Mouse (Mus musculus) midbrain, embryonic 14.5 days (tissue): ENCODE data around the gene Csrp1. TPM values are rescaled to one million over a fixed set of nuclear protein-coding genes. Genes with fewer than 3 reads are reported as not detected.

Source experiments
- ATAC-seq: fragments of 200-750 bp; cut with Nextera tagmentation; 2 replicates; pipeline ENCODE4 v1.8.0; 2017; ENCODE audit warnings: moderate number of reproducible peaks, moderate library complexity; ENCODE audit not compliant: low FRiP score, low TSS enrichment
- DNase-seq: peaks from one replicate; pipeline ENCODE4 v3.0.0-alpha.2; 2015
- H3K27ac ChIP-seq: fragments of 300-500 bp; sonication (generic); replicated peaks from 2 replicates; pipeline ENCODE4 v1.5.1; 2014; ENCODE audit warnings: mild to moderate bottlenecking, low read depth, low read length, moderate library complexity
- H3K27me3 ChIP-seq: fragments of 300-500 bp; sonication (generic); 2 replicates; pipeline ENCODE4 v1.6.1; 2014; ENCODE audit warnings: low read length, control low read depth, mixed read lengths; ENCODE audit not compliant: control insufficient read depth, insufficient read depth
- H3K36me3 ChIP-seq: fragments of 300-500 bp; sonication (generic); 2 replicates; pipeline ENCODE4 v1.6.1; 2014; ENCODE audit warnings: low read length, control low read depth; ENCODE audit not compliant: control insufficient read depth, insufficient read depth
- H3K4me1 ChIP-seq: fragments of 300-500 bp; sonication (generic); 2 replicates; pipeline ENCODE4 v1.6.1; 2014; ENCODE audit warnings: mild to moderate bottlenecking, antibody characterized with exemption, low read length, control low read depth; ENCODE audit not compliant: control insufficient read depth, insufficient read depth
- H3K4me2 ChIP-seq: fragments of 300-500 bp; sonication (generic); 2 replicates; pipeline ENCODE4 v1.6.1; 2014; ENCODE audit warnings: mild to moderate bottlenecking, low read length, moderate library complexity
- H3K4me3 ChIP-seq: fragments of 300-500 bp; sonication (generic); replicated peaks from 2 replicates; pipeline ENCODE4 v1.5.1; 2014; ENCODE audit warnings: low read depth, low read length
- H3K9ac ChIP-seq: fragments of 300-500 bp; sonication (generic); replicated peaks from 2 replicates; pipeline ENCODE4 v1.6.1; 2014; ENCODE audit warnings: mild to moderate bottlenecking, low read length, moderate library complexity
- H3K9me3 ChIP-seq: fragments of 300-500 bp; sonication (generic); 2 replicates; pipeline ENCODE4 v1.6.1; 2016; ENCODE audit warnings: low read length, control low read depth, mixed read lengths; ENCODE audit not compliant: control insufficient read depth
- WGBS: fragments of 180-500 bp; shearing (Covaris S2); extraction: QIAGEN DNeasy Blood & Tissue Kit; methylation state at CpG from one replicate; pipeline ENCODE4 v1.1.7; 2014; 5-methylcytosine and 5-hydroxymethylcytosine counted together
- polyA plus RNA-seq: library from polyadenylated mRNA; unstranded; fragments of >200 nt; fragmentation: Nextera tagmentation; extraction: Ambion mirVana; gene quantifications from 2 replicates; pipeline ENCODE4 v1.2.1, GENCODE M21; 2014

Csrp1 gene
- polyA plus RNA-seq, result 13.2 and 16.1 TPM in 2 replicates

DNA sequence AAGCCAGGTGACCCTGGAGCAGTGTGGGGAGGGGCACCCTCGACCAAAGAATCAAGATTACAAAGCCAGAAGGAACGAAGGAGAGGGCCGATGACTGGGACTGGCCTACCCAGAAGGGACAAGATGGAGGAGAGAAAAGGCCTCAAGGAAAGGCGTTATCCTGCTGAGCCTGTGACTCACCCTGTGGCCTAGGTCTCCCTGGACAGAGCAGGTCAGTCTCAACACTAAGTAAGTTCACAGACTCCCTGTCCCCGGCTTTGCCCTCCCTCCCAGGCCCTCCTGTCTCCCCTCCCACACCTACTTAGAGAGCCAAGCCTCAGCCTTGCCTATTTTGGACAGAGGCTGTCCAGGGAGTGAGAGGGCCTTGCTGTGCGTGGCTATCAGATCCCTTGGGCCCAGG lies at the start of gene Csrp1:
Gene Csrp1 (plus strand): TSS at position 79 of the 400 bp plus-strand sequence.
- Histone ChIP-seq H3K36me3 (no peaks in the 10 kb centered on the region), H3K4me2 (no peak within 1 kb of the TSS), H3K9me3 (no peaks in the 10 kb centered on the region), H3K9ac (no peak within 1 kb of the TSS), H3K27me3 (no peaks in the 10 kb centered on the region), H3K27ac (no peak within 1 kb of the TSS), H3K4me1 (no peaks in the 10 kb centered on the region), H3K4me3 (no peak within 1 kb of the TSS)
- WGBS, result 75% methylated on average over 6 of the region's 6 CpGs
- ATAC-seq (no peak), DNase-seq (no peak)

- Histone ChIP-seq H3K9me3 (no peaks in the 10 kb centered on the region), H3K27ac (no peak overlapping the region; the same call in 1 of the 2 replicates), H3K4me3 (no peak overlapping the region), H3K36me3 (no peaks in the 10 kb centered on the region), H3K27me3 (no peaks in the 10 kb centered on the region), H3K4me1 (peaks cover 13% of the 10 kb centered on the region), H3K4me2 (peak overlapping the region; percentile 35), H3K9ac (no peak overlapping the region)
- peak; percentile 93 for DNase-seq
- WGBS, result 10% methylated on average over 13 of the region's 13 CpGs
- ATAC-seq, result peak; percentile 84
These were observed 49.3 kb upstream of the Csrp1 start for GRCm38 (mm10) chr1:135670397-135671130.

- H3K9ac ChIP-seq, result no peak overlapping the region
- no peaks in the 10 kb centered on the region for H3K9me3 ChIP-seq
- ATAC-seq (no peak), DNase-seq (no peak)
- H3K27ac ChIP-seq, result no peak overlapping the region
- no peak overlapping the region for H3K4me3 ChIP-seq
- H3K4me2 ChIP-seq, result no peak overlapping the region
- WGBS, result 31% methylated on average over 1 of the region's 1 CpGs
- peaks cover 13% of the 10 kb centered on the region for H3K4me1 ChIP-seq
- no peaks in the 10 kb centered on the region for H3K27me3 ChIP-seq
- H3K36me3 ChIP-seq, result no peaks in the 10 kb centered on the region
These were observed 48.5 kb upstream of the Csrp1 start for GRCm38 (mm10) chr1:135671406-135671805.

DNA sequence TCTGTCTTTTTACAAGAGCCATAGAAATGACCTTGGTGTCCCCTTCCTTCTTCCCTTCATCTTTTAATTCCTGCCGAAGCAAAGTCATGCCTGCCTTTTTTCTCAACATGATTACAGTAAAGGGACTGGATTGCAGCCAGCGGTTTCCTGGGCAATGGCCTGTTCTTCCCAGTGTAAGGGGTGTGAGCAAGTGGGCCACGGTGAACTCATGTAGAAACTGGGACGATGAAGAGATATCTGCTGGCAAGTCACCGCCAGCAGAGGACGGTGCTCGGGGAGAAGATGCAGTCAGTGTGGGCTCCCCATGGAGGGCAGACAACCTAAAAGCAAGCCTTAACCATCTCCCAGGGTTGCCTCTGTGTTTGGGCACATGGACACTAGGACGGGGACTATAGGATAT lies 47.9 kb upstream of the Csrp1 start:
- H3K4me1 ChIP-seq, result peaks cover 13% of the 10 kb centered on the region
- no peak overlapping the region for H3K4me2 ChIP-seq
- no peaks in the 10 kb centered on the region for H3K27me3 ChIP-seq
- no peak overlapping the region for H3K27ac ChIP-seq
- ATAC-seq (no peak), DNase-seq (no peak)
- no peak overlapping the region for H3K9ac ChIP-seq
- H3K36me3 ChIP-seq, result no peaks in the 10 kb centered on the region
- WGBS, result 69% methylated on average over 8 of the region's 8 CpGs
- H3K4me3 ChIP-seq, result no peak overlapping the region
- no peaks in the 10 kb centered on the region for H3K9me3 ChIP-seq

DNA sequence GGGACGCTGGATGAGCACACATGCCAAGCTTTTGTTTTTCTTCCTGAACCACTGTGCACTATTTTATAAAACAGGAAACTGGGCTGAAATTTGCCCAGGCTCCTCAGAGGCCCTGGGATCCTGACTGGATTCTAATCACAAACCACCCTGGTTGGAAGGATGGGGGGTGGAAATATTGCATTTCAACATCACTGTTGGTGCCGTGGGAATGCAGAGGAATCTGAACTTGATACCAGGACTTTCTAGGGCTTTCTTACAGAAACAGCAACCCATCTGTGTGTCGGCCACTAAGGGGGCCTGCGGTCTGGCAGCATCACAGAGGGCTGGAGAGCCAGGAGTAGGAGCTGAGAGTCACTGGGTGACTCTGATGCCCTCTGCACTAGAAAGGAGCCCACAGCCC lies 47.5 kb upstream of the Csrp1 start:
- Histone ChIP-seq H3K4me1 (peaks cover 13% of the 10 kb centered on the region), H3K9ac (no peak overlapping the region), H3K27ac (no peak overlapping the region), H3K4me2 (no peak overlapping the region), H3K4me3 (no peak overlapping the region), H3K27me3 (no peaks in the 10 kb centered on the region), H3K36me3 (no peaks in the 10 kb centered on the region), H3K9me3 (no peaks in the 10 kb centered on the region)
- WGBS, result 87% methylated on average over 4 of the region's 4 CpGs
- no peak for ATAC-seq
- no peak for DNase-seq

GRCm38 (mm10) chr1:135673423-135673822 lies 46.4 kb upstream of the Csrp1 start:
- WGBS, result 87% methylated on average over 14 of the region's 14 CpGs
- Histone ChIP-seq H3K4me2 (no peak overlapping the region), H3K9ac (no peak overlapping the region), H3K4me1 (peaks cover 13% of the 10 kb centered on the region), H3K27me3 (no peaks in the 10 kb centered on the region), H3K36me3 (no peaks in the 10 kb centered on the region), H3K27ac (no peak overlapping the region), H3K9me3 (no peaks in the 10 kb centered on the region), H3K4me3 (no peak overlapping the region)
- no peak for ATAC-seq
- DNase-seq, result no peak

- Histone ChIP-seq H3K9ac (no peak overlapping the region), H3K4me1 (peaks cover 3% of the 10 kb centered on the region; the same call in 1 of the 2 replicates), H3K36me3 (no peaks in the 10 kb centered on the region), H3K4me3 (no peak overlapping the region), H3K27ac (no peak overlapping the region), H3K27me3 (no peaks in the 10 kb centered on the region), H3K4me2 (no peak overlapping the region), H3K9me3 (no peaks in the 10 kb centered on the region)
- no peak for ATAC-seq
- no peak for DNase-seq
- WGBS, result 28% methylated on average over 11 of the region's 11 CpGs
These were observed 44.3 kb upstream of the Csrp1 start for GRCm38 (mm10) chr1:135675449-135676129.

GRCm38 (mm10) chr1:135676247-135676646 lies 43.6 kb upstream of the Csrp1 start:
- 85% methylated on average over 10 of the region's 10 CpGs for WGBS
- Histone ChIP-seq H3K9ac (no peak overlapping the region), H3K36me3 (no peaks in the 10 kb centered on the region), H3K9me3 (no peaks in the 10 kb centered on the region), H3K27ac (no peak overlapping the region), H3K27me3 (no peaks in the 10 kb centered on the region), H3K4me1 (no peaks in the 10 kb centered on the region), H3K4me3 (no peak overlapping the region), H3K4me2 (no peak overlapping the region)
- no peak for DNase-seq
- ATAC-seq, result no peak
